In the genomic region with DNA sequence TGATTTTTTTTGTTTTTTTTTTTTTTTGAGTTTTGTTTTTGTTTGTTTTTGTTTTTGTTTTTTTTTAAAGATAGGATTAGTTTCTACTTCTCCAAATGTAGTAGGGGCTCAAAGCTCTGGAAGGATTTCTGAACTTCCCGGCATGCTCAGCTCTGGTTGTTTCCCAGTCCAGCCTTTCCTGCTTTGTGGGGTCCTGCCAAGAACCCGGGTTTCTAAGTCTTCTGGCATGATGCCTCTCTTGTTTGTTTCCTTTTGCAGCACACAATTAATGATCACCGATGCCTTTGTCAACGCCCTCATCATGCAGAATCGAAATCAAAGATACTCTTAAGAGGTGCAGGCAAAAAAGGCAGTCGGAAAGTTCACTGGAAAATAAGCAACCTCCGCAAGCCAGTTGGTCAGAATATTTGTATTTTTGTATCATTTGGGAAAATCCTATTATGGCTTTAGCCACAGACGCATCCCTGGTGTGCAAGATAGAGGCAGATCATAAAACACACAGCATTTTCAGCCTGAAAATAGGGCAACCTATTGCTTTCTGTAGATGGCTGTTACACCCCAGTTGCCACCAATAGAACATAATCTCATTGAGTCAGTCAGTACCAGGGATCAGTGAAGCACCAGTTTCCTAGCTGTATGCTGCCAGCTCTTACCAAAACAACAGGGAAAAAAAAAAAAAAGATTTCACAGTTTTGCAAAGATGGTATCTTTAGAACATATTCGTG, we compare ENCODE assay signal across 17 mouse cellular contexts.
DNase-seq lines count a peak whose midpoint lies in the region; ATAC-seq and TF ChIP-seq lines count a peak whose summit lies in the region.
"Had no signal": no experiment of that assay in that cellular context is flagged by ENCODE, and none has a peak within 500 bp of the region (broad histone marks: within the 10 kb centered on the region; RNA-seq: fewer than 3 reads in every experiment).

No protein-coding gene starts in this region.

- DNase-seq in forebrain, embryonic 10.5 days (ENCODE audit: extremely low spot score, low spot score) = no peak
- no peak for DNase-seq in left cerebral cortex, adult 2 months (ENCODE audit: extremely low spot score in 1 of 2, low spot score in 2 of 2)
- no peak for DNase-seq in left cerebral cortex, adult 11 months (ENCODE audit: low spot score)
- peak; percentile 38 for DNase-seq in retina, embryonic 14.5 days (ENCODE audit: low spot score)
- no peak for DNase-seq in kidney, adult 2 months
- DNase-seq: gastrocnemius, postnatal 36 days; kidney, adult 8-10 months; kidney, postnatal 4 days; lung, postnatal 10 days; thymus, adult 18-20 months had no signal

- H3K4me3 ChIP-seq in forebrain, embryonic 15.5 days = no peak overlapping the region
- H3K4me3 ChIP-seq in forebrain, embryonic 10.5 days = no peak overlapping the region
- H3K4me3 ChIP-seq in left cerebral cortex, adult 2 months = peak overlapping the region; percentile 16; the same call in 1 of the 2 replicates
- H3K4me3 ChIP-seq in forebrain, embryonic 16.5 days (replicated peaks; ENCODE audit: low read length) = peak overlapping the region; percentile 0; the same call in 1 of the 2 replicates
- H3K4me3 ChIP-seq in kidney, adult 2 months (ENCODE audit: insufficient read depth, low read depth, low read length) = no peak overlapping the region
- H3K4me3 ChIP-seq: embryonic facial prominence, embryonic 13.5 days; limb, embryonic 12.5 days; megakaryocyte, embryonic 14.5 days had no signal

- ATAC-seq in forebrain, embryonic 15.5 days (replicated peaks) = peak; percentile 74
- ATAC-seq in forebrain, embryonic 16.5 days = peak; percentile 79

- 20% methylated on average over 9 of the region's 9 CpGs for WGBS in forebrain, embryonic 15.5 days
- 58% methylated on average over 9 of the region's 9 CpGs for WGBS in forebrain, embryonic 10.5 days
- WGBS in forebrain, embryonic 16.5 days = 24% methylated on average over 9 of the region's 9 CpGs
- 75% methylated on average over 9 of the region's 9 CpGs for WGBS in kidney, adult 2 months

- H3K9me3 ChIP-seq in forebrain, embryonic 15.5 days = no peaks in the 10 kb centered on the region
- no peaks in the 10 kb centered on the region for H3K9me3 ChIP-seq in forebrain, embryonic 10.5 days
- H3K9me3 ChIP-seq in forebrain, embryonic 16.5 days (ENCODE audit: control insufficient read depth, low read length) = no peaks in the 10 kb centered on the region
- H3K9me3 ChIP-seq: embryonic facial prominence, embryonic 13.5 days; limb, embryonic 12.5 days had no signal

- H3K27me3 ChIP-seq in forebrain, embryonic 15.5 days = no peaks in the 10 kb centered on the region
- H3K27me3 ChIP-seq in forebrain, embryonic 10.5 days (ENCODE audit: poor library complexity, severe bottlenecking) = peaks cover 35% of the 10 kb centered on the region; the same call in 1 of the 2 replicates
- no peaks in the 10 kb centered on the region for H3K27me3 ChIP-seq in forebrain, embryonic 16.5 days (replicated peaks; ENCODE audit: control insufficient read depth, insufficient read depth, low read length)
- H3K27me3 ChIP-seq in kidney, adult 2 months (replicated peaks; ENCODE audit: control insufficient read depth, insufficient read depth, low read length) = no peaks in the 10 kb centered on the region
- H3K27me3 ChIP-seq: limb, embryonic 12.5 days; megakaryocyte, embryonic 14.5 days had no signal

- no peak overlapping the region for H3K27ac ChIP-seq in forebrain, embryonic 15.5 days (replicated peaks)
- no peak overlapping the region for H3K27ac ChIP-seq in forebrain, embryonic 10.5 days
- no peak overlapping the region for H3K27ac ChIP-seq in left cerebral cortex, adult 2 months
- H3K27ac ChIP-seq in forebrain, embryonic 16.5 days (ENCODE audit: low read length) = no peak overlapping the region
- no peak overlapping the region for H3K27ac ChIP-seq in kidney, adult 2 months (ENCODE audit: insufficient read depth, low read depth, low read length)
- H3K27ac ChIP-seq: embryonic facial prominence, embryonic 13.5 days; limb, embryonic 12.5 days; liver, embryonic 14.5 days had no signal

- peaks cover 18% of the 10 kb centered on the region for H3K4me1 ChIP-seq in forebrain, embryonic 15.5 days
- H3K4me1 ChIP-seq in forebrain, embryonic 10.5 days = peaks cover 13% of the 10 kb centered on the region
- H3K4me1 ChIP-seq in forebrain, embryonic 16.5 days (replicated peaks; ENCODE audit: control insufficient read depth, insufficient read depth, low read length) = peaks cover 7% of the 10 kb centered on the region
- no peaks in the 10 kb centered on the region for H3K4me1 ChIP-seq in kidney, adult 2 months (ENCODE audit: control insufficient read depth, insufficient read depth, low read length)
- H3K4me1 ChIP-seq: limb, embryonic 12.5 days; megakaryocyte, embryonic 14.5 days had no signal

- TF ChIP-seq POLR2A in kidney, adult 2 months (IDR thresholded peaks at IDR 0.05; ENCODE audit: low read depth, low read length) = no peak

- no peak overlapping the region for H3K9ac ChIP-seq in forebrain, embryonic 15.5 days (replicated peaks)
- H3K9ac ChIP-seq in forebrain, embryonic 16.5 days (replicated peaks; ENCODE audit: low read depth, low read length) = no peak overlapping the region
- H3K9ac ChIP-seq: embryonic facial prominence, embryonic 13.5 days; limb, embryonic 12.5 days; liver, embryonic 14.5 days had no signal

- H3K4me2 ChIP-seq in forebrain, embryonic 15.5 days (replicated peaks) = peak overlapping the region; percentile 24
- peak overlapping the region; percentile 44 for H3K4me2 ChIP-seq in forebrain, embryonic 16.5 days (ENCODE audit: low read length)
- H3K4me2 ChIP-seq: embryonic facial prominence, embryonic 13.5 days; limb, embryonic 12.5 days had no signal

- H3K36me3 ChIP-seq in forebrain, embryonic 15.5 days = no peaks in the 10 kb centered on the region
- no peaks in the 10 kb centered on the region for H3K36me3 ChIP-seq in forebrain, embryonic 10.5 days (replicated peaks)
- H3K36me3 ChIP-seq in forebrain, embryonic 16.5 days (ENCODE audit: control insufficient read depth, insufficient read depth) = no peaks in the 10 kb centered on the region
- no peaks in the 10 kb centered on the region for H3K36me3 ChIP-seq in kidney, adult 2 months (ENCODE audit: control insufficient read depth, insufficient read depth, low read length)
- H3K36me3 ChIP-seq: embryonic facial prominence, embryonic 13.5 days; G1E; limb, embryonic 12.5 days had no signal

- no peak for TF ChIP-seq CTCF in left cerebral cortex, adult 2 months (IDR thresholded peaks at IDR 0.05)
- no peak for TF ChIP-seq CTCF in kidney, adult 2 months (conservative IDR thresholded peaks at IDR 0.05; ENCODE audit: insufficient read depth, insufficient read length, low read depth, low read length)

- intact Hi-C loops in left cerebral cortex, adult 2 months (cut with DNase I) = no loop called here

Comparison
In these comparisons a context has a peak if more than half of its experiments do, and no peak if none do; other contexts are left out.
1. H3K4me3 ChIP-seq: peak in left cerebral cortex, adult 2 months (single experiment) and forebrain, embryonic 16.5 days (single experiment); none in forebrain, embryonic 15.5 days (single experiment), forebrain, embryonic 10.5 days (single experiment) and kidney, adult 2 months (single experiment).